Comparison of ENCODE assay signal across 23 mouse cellular contexts in genomic region chr13:113762766-113763516, GRCm38 (mm10).
"Had no signal": no experiment of that assay in that cellular context is flagged by ENCODE, and none has a peak within 500 bp of the region (broad histone marks: within the 10 kb centered on the region; RNA-seq: fewer than 3 reads in every experiment).

No protein-coding gene starts in this region.

- H3K4me3 ChIP-seq: intestine, embryonic 15.5 days; kidney, embryonic 15.5 days; left cerebral cortex, adult 2 months; limb, embryonic 12.5 days; limb, embryonic 15.5 days; midbrain, embryonic 12.5 days; midbrain, embryonic 15.5 days; neural tube, embryonic 12.5 days; neural tube, embryonic 15.5 days; stomach, embryonic 15.5 days had no signal

- H3K27me3 ChIP-seq: intestine, embryonic 15.5 days; kidney, embryonic 15.5 days; limb, embryonic 12.5 days; limb, embryonic 15.5 days; midbrain, embryonic 12.5 days; neural tube, embryonic 12.5 days; neural tube, embryonic 15.5 days; stomach, embryonic 15.5 days had no signal

- H3K4me1 ChIP-seq: intestine, embryonic 15.5 days; kidney, embryonic 15.5 days; limb, embryonic 12.5 days; limb, embryonic 15.5 days; midbrain, embryonic 15.5 days; neural tube, embryonic 12.5 days; neural tube, embryonic 15.5 days; stomach, embryonic 15.5 days had no signal

- DNase-seq: kidney, adult 11 months; kidney, adult 8-10 months; kidney, postnatal 10 days; kidney, postnatal 36 days; layer of hippocampus, postnatal 36 days; lung, adult 2 months; lung, postnatal 4 days; right cerebral cortex, adult 18-20 months; right cerebral cortex, postnatal 25 days; spleen, adult 18-20 months; thymus, adult 18-20 months; thymus, postnatal 36 days had no signal

- H3K9ac ChIP-seq: intestine, embryonic 15.5 days; kidney, embryonic 15.5 days; limb, embryonic 12.5 days; limb, embryonic 15.5 days; midbrain, embryonic 12.5 days; midbrain, embryonic 15.5 days; neural tube, embryonic 12.5 days; neural tube, embryonic 15.5 days; stomach, embryonic 15.5 days had no signal

- ATAC-seq: intestine, embryonic 15.5 days; midbrain, embryonic 15.5 days had no signal

- H3K36me3 ChIP-seq: intestine, embryonic 15.5 days; kidney, embryonic 15.5 days; limb, embryonic 12.5 days; limb, embryonic 15.5 days; midbrain, embryonic 12.5 days; midbrain, embryonic 15.5 days; neural tube, embryonic 12.5 days; neural tube, embryonic 15.5 days; stomach, embryonic 15.5 days had no signal

- H3K4me2 ChIP-seq: intestine, embryonic 15.5 days; kidney, embryonic 15.5 days; limb, embryonic 12.5 days; limb, embryonic 15.5 days; liver, embryonic 11.5 days; midbrain, embryonic 12.5 days; midbrain, embryonic 15.5 days; neural tube, embryonic 12.5 days; neural tube, embryonic 15.5 days; stomach, embryonic 15.5 days had no signal

- H3K27ac ChIP-seq: intestine, embryonic 15.5 days; kidney, embryonic 15.5 days; left cerebral cortex, adult 2 months; limb, embryonic 12.5 days; limb, embryonic 15.5 days; midbrain, embryonic 12.5 days; midbrain, embryonic 15.5 days; neural tube, embryonic 12.5 days; neural tube, embryonic 15.5 days; stomach, embryonic 15.5 days had no signal

- H3K9me3 ChIP-seq: intestine, embryonic 15.5 days; kidney, embryonic 15.5 days; limb, embryonic 12.5 days; limb, embryonic 15.5 days; midbrain, embryonic 12.5 days; midbrain, embryonic 15.5 days; neural tube, embryonic 12.5 days; neural tube, embryonic 15.5 days; stomach, embryonic 15.5 days had no signal
